Mouse (Mus musculus) bone marrow, adult 2 months (tissue): ENCODE results near the gene Cog7. TPM values are rescaled to one million over a fixed set of nuclear protein-coding genes. Genes with fewer than 3 reads are reported as not detected.
A peak's percentile ranks its signal among the peaks of the same experiment; 100 is the strongest.

Source experiments
- H3K27ac ChIP-seq: fragments of 200-500 bp; 2 replicates; pipeline ENCODE4 v1.5.1; 2012; ENCODE audit warnings: low read depth, mild to moderate bottlenecking, control low read depth, inconsistent platforms, low read length; ENCODE audit not compliant: control insufficient read depth, poor library complexity, insufficient read depth
- H3K4me1 ChIP-seq: fragments of 200-500 bp; 2 replicates; pipeline ENCODE4 v1.6.1; 2011; ENCODE audit warnings: low read length; ENCODE audit not compliant: control insufficient read depth, insufficient read depth
- H3K4me3 ChIP-seq: fragments of 200-500 bp; replicated peaks from 2 replicates; pipeline ENCODE3; 2011; ENCODE audit warnings: mild to moderate bottlenecking, low read depth, low read length, control low read depth; ENCODE audit not compliant: control insufficient read depth
- CTCF ChIP-seq: fragments of 200-500 bp; IDR thresholded peaks from 2 replicates; pipeline ENCODE4 v1.5.1; 2011; ENCODE audit warnings: low read length, control low read depth; ENCODE audit not compliant: control insufficient read depth, insufficient read depth
- POLR2A ChIP-seq: fragments of 200-500 bp; IDR thresholded peaks from 2 replicates; pipeline ENCODE4 v1.6.1; 2011; ENCODE audit warnings: low read depth, mild to moderate bottlenecking, control low read depth, low read length, borderline replicate concordance; ENCODE audit not compliant: control insufficient read depth
- WGBS: fragments of 180-500 bp; shearing (Covaris S2); methylation state at CpG from one replicate; pipeline ENCODE4 v1.1.7; 2018; 5-methylcytosine and 5-hydroxymethylcytosine counted together
- polyA plus RNA-seq: library from polyadenylated mRNA; stranded (reverse); fragments of >200 nt; gene quantifications from 2 replicates; pipeline ENCODE4 v1.2.4, GENCODE M21; 2011; ENCODE audit warnings: low replicate concordance; ENCODE audit not compliant: missing spikeins, insufficient read depth, insufficient read length

Cog7 gene
- polyA plus RNA-seq, 1 experiment: 9.2 TPM

DNA sequence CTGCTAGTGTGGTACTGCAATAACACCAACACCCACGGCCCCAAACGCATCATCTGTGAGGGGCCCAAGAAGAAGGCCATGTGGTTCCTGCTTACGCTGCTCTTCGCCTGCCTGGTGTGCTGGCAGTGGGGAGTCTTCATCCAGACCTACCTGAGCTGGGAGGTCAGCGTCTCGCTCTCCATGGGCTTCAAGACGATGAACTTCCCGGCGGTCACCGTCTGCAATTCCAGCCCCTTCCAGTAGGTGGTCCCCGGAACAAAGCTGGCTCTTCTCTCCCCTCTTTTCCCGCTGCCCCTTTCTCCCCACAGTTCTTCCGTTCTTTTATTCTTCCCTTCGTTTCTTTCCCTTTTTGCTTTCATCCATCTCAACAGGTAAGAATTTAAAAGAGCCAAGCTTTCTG lies 82.2 kb downstream of the Cog7 start:
- WGBS: 7% methylated on average over 14 of the region's 14 CpGs
- TF ChIP-seq POLR2A: no peak
- TF ChIP-seq CTCF: peak; percentile 42; the same call in 1 of the 2 replicates
- Histone ChIP-seq H3K4me1 (no peaks in the 10 kb centered on the region), H3K4me3 (no peak overlapping the region), H3K27ac (no peak overlapping the region)

- H3K27ac ChIP-seq: no peak overlapping the region
- WGBS: 66% methylated on average over 6 of the region's 6 CpGs
- no peak for TF ChIP-seq POLR2A
- no peak for TF ChIP-seq CTCF
Measured at GRCm38 (mm10) chr7:121896689-121897088, 84.8 kb downstream of the Cog7 start.

DNA sequence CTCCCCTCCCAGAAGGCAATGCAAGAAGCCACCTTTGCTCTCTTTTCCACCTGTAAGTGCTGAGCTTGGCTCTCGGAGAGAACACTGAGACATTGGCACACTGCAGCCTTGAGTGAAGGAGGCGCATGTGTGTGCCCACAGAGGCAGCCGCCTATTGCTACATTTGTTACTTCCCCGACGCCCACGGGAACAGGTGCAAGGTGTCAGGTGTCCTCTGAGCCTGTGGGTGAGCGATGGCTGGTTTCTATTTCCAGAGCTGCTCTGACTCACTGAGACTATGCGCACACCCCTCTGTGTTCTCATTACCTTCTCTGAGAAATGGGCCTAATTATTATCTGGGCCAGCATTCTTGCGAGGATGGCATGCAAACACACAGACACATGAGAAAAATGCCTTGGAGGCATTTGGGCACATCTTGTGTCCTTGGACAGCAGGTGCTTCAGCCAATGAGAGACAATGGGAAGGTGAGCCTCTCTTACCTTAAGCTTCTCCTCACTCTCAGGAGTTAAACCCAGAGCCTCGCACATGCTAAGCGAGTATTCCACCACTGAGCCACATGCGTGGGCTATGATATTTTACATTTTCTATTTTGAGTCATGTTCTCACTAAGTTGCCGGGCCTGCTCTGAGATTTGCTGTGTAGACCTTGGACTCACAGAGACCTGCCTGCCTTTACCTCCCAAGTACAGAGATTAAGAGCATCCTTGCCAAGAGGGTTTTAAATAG lies 90.7 kb downstream of the Cog7 start:
- no peaks in the 10 kb centered on the region for H3K4me1 ChIP-seq
- H3K27ac ChIP-seq: no peak overlapping the region
- TF ChIP-seq CTCF (no peak), POLR2A (no peak)
- H3K4me3 ChIP-seq: no peak overlapping the region
- WGBS: 84% methylated on average over 13 of the region's 13 CpGs

More at GRCm38 (mm10) chr7:121896689-121897088, 84.8 kb downstream of the Cog7 start:
- H3K4me1 ChIP-seq: no peaks in the 10 kb centered on the region
- no peak overlapping the region for H3K4me3 ChIP-seq

GRCm38 (mm10) chr7:121880246-121880645 lies 101.3 kb downstream of the Cog7 start:
- WGBS: 65% methylated on average over 4 of the region's 4 CpGs
- H3K4me3 ChIP-seq: no peak overlapping the region
- H3K27ac ChIP-seq: no peak overlapping the region
- no peak for TF ChIP-seq POLR2A
- no peak for TF ChIP-seq CTCF
- no peaks in the 10 kb centered on the region for H3K4me1 ChIP-seq

GRCm38 (mm10) chr7:121874784-121875183 lies 106.7 kb downstream of the Cog7 start:
- H3K4me3 ChIP-seq: no peak overlapping the region
- WGBS: 73% methylated on average over 7 of the region's 7 CpGs
- H3K27ac ChIP-seq: no peak overlapping the region
- H3K4me1 ChIP-seq: no peaks in the 10 kb centered on the region
- TF ChIP-seq POLR2A (no peak), CTCF (no peak)

DNA sequence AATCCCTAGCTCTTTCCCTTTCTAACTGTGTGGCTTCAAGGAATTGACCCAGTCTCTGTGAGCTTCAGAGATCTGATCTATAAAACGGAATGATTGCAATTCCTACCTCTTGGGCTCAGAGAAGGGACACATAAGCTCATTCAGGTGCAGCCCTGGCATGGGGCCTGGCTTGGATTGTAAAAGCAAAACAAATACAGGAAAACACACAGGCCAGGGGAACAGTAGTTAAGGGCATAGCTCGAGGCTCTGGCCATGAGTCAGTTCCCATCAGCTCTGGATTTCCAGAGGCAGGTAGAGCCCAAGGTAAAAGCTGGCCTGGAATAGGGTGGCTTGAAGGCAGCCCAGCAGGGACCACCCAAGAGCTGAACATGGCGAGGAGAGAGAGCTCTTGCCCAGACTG lies 107.5 kb downstream of the Cog7 start:
- WGBS: 42% methylated on average over 3 of the region's 3 CpGs
- TF ChIP-seq CTCF (no peak), POLR2A (no peak)
- H3K4me1 ChIP-seq: no peaks in the 10 kb centered on the region
- no peak overlapping the region for H3K27ac ChIP-seq
- no peak overlapping the region for H3K4me3 ChIP-seq

DNA sequence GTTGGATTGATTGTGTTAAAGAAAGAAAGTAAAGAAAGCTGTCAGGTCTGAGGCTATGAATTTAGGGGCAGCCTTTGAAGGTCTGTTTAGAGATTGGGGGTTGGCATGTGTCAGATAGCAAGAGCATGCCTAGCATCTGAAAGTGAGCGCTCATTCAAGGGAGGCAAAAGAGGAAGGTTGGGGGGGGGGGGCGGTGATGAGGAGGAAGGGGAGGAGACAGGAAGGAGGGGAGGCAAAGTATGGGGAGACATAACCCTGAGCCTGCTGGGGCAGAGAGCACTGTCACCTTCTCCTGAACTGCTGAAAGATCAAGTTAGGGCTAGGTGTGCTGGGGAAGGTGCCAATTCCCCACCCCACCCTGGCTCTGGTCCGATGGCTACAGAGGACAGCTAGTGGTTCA lies 109.9 kb downstream of the Cog7 start:
- H3K27ac ChIP-seq: no peak overlapping the region
- no peaks in the 10 kb centered on the region for H3K4me1 ChIP-seq
- WGBS: 33% methylated on average over 2 of the region's 3 CpGs

DNA sequence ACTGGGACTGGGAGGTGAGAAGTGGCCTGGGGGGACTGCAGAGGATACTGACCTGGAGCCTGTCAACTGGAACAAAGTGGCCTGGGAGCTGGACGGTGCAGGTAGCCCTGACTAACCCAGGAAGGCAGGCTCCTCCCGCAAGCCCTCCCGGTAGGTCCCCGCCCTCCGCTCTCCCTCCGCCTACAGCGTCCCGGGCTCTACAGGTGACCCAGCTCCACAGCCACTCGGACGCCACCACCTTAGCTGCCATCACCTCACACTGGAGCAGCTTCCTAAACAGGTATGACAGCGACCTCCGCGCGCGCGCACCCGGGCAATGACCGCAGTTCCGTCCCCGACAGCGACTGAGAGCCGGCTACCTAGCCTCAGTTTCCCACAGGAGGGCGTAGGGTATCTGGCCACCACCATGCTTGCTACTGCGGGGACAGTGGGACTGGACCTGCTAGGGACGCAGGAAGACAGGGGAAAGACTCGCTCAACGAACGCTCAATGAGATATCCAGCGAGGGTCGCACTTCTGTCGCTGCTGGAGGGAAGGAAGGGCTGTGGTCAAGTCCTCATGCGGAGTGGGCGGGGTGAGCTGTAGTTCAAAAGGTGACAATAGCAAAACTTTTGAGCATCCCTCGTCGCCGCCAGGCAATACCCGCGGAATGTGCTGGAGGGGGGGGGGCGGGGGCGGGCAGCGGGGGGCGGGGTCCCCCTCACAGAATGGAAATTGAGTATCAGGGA lies 116.5 kb downstream of the Cog7 start, which contains the start of gene Scnn1b:
Gene Scnn1b (plus strand): TSS at position 181 of the 728 bp plus-strand sequence.
- H3K4me1 ChIP-seq: no peaks in the 10 kb centered on the region
- TF ChIP-seq POLR2A: no peak
- no peak for TF ChIP-seq CTCF
- no peak within 1 kb of the TSS for H3K4me3 ChIP-seq
- 9% methylated on average over 42 of the region's 42 CpGs for WGBS
- H3K27ac ChIP-seq: no peak within 1 kb of the TSS

More for the DNA sequence above, 109.9 kb downstream of the Cog7 start:
- no peak overlapping the region for H3K4me3 ChIP-seq
- TF ChIP-seq POLR2A (no peak), CTCF (no peak)

GRCm38 (mm10) chr7:121858939-121859338 lies 122.6 kb downstream of the Cog7 start:
- no peak overlapping the region for H3K27ac ChIP-seq
- H3K4me3 ChIP-seq: no peak overlapping the region
- 71% methylated on average over 8 of the region's 8 CpGs for WGBS
- no peak for TF ChIP-seq CTCF
- no peak for TF ChIP-seq POLR2A
- no peaks in the 10 kb centered on the region for H3K4me1 ChIP-seq
